Mouse (Mus musculus): ENCODE measurements at regions not wholly inside any gene's neighbourhood (a gene's known extent, or its start where the extent isn't known, plus 50 kb on each side); places are given as distances from the start of the nearest gene placed in this dataset.

DNA sequence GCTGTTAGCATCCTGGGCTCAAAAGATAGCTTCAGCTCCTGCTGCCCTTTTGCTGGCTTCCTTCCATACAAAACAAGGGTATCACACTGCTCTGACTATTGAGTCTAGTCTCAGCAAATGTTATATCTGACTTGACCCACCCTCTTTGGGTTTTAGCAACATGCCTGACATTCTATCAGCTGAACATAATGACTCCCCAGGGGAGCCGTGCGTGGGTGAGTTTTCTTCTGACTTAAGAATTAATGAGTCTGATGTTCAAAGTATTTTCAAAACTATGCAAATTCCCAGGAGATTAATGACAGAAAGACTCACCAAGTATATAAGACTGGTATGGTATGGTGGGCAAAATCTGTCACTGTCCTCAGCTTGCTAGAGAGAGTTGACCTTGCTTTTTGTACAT is 159.0 kb downstream of the Pmp22 start:
- in situ Hi-C loops (cut with MboI, MseI) = no loop called here

DNA sequence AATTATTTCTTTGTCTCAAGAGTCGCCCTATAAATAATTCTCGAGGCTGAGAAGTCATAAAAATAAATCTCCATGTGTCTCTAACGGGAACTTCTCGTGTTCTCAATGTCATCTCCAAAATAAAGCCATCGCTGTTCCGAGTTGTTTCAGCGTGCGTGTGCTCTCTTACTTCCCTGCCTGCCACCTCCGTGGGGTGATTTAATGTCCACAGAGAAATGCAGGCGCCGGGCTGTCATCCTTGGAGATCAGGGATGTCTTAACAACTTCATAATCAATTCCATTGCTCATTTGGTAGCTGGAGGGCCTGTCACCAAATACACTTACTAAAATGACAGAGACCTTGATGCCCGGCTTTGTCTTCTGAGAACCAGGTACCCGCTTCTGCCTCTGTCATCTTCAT is 161.8 kb downstream of the Pmp22 start:
- in situ Hi-C loops (cut with MboI, MseI) = no loop called here

DNA sequence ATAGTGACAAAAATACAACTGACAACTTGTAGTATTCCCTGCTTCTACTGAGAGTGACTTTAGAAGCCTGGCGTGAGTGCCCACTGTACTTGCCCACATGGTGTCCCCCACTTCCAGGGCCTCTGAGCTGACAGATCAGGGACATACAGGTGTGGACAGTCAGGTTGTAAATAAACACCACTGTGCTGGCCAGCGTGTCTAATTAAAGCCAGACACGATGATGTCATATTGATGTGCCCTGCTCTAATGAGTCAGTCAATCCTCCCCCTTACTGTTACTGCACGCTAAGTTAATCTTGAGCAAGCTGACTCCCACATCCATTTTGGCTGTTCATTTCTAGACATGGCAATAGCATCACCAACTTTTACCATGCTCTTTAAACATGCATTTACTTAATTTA is 164.7 kb downstream of the Pmp22 start:
- in situ Hi-C loops (cut with MboI, MseI) = no loop called here

- in situ Hi-C loops (cut with MboI, MseI) = no loop called here
Observed at GRCm38 (mm10) chr11:63294476-63294875, 165.7 kb downstream of the Pmp22 start.

GRCm38 (mm10) chr11:63296476-63296875 is 167.7 kb downstream of the Pmp22 start:
- in situ Hi-C loops (cut with MboI, MseI) = no loop called here

DNA sequence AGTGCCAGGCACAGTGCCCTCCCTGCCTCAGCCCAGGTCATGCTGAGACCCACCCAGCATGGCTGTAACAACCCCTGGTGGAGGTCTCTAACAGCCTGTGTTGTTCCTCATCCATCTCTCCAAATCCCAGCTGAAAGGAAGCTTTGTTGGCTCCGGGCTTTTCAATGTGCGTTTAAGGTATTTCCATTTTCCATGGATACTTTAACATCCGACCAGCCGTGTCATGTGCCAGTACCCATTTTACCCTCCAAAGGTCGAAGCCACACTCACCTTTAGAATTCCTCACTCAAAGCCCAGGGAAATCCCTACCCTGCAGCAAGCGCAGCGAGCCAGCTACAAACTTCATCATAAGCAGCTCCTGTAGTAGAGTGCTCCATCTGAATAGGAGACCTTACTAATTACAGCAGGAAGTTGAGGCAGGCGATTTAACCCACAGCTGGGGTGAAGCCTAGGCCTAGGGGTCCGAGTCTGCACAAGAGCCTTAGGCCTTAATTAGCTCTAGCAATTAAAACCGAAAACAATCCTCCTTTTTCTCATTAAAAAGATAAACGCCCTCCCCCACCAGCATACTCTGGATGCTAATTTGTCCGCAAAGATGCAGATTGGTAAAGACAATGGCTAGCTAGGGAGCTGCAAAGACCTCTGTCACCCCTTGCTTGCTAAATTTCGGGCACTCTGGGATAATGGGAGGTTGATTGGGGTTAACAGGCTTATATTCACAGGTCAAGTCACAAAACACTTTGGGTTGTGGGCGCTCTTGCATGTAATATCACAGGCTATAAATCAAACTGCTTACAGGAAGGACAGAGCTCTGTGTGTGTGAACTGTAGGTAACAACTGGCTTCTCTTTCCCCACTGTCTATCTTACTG is 171.2 kb downstream of the Pmp22 start:
- in situ Hi-C loops (cut with MboI, MseI) = no loop called here

DNA sequence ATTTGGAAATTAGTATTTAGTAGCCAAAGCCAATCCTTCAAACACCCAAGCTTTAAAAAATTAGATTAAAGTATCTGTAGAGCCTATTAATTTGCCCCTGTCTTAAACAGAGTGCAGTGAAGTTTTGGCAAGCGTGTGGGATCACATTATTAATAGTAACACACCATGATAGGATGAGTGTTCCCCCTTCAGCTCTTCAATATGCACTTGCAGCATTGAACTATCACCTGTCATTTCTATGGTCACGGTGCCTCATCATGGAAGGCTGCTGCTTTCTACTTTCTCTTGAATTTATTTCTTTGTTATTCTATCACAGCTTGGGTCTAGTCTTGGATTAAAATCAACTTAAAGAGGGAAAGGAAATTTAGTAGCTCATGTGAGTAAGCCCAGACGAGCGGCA is 196.4 kb downstream of the Pmp22 start:
- in situ Hi-C loops (cut with MboI, MseI) = no loop called here

- in situ Hi-C loops (cut with MboI, MseI) = no loop called here
Observed at GRCm38 (mm10) chr11:63326864-63327263, 198.1 kb downstream of the Pmp22 start.

DNA sequence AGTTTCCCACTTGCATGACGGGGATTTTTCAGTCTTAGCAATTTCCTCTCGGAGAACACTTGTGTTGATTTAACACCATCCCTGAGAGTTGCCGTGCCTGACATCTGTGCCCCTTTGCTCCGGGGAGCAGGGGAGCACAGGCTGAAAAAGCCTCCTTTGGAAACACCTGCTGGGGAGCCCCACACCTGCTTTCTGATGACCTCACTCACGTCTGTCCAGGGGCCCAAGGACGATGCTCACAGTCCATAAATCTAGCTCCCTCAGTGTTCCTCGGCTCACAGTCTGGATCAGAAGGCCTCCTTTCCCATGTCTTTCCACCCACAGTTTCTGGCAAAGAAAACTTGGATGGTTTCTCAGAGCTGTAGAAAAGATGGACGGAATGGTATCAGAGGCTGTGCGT is 208.7 kb downstream of the Pmp22 start:
- in situ Hi-C loops (cut with MboI, MseI) = no loop called here

DNA sequence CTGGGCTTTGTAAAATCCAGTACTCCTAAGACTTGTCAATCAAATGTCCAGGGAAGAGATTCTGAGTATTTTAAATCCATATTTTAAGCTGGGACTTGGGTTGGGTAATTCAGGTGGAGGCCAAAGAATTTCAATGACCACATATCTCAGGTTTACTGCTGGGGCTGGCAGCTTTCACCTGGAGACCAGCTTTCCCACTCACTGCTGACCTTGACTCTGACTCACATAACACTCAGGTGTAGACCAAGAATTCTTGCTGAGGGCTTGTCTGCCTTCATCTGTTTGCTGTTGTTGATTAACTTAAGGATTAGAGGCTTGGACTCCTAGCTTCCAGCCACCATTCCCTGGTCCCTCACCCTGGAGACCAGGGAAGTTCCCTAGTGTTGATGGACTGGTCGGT is 209.5 kb downstream of the Pmp22 start:
- in situ Hi-C loops (cut with MboI, MseI) = no loop called here

- in situ Hi-C loops (cut with MboI, MseI) = no loop called here
Observed at GRCm38 (mm10) chr11:63345653-63346052, 216.9 kb downstream of the Pmp22 start.

DNA sequence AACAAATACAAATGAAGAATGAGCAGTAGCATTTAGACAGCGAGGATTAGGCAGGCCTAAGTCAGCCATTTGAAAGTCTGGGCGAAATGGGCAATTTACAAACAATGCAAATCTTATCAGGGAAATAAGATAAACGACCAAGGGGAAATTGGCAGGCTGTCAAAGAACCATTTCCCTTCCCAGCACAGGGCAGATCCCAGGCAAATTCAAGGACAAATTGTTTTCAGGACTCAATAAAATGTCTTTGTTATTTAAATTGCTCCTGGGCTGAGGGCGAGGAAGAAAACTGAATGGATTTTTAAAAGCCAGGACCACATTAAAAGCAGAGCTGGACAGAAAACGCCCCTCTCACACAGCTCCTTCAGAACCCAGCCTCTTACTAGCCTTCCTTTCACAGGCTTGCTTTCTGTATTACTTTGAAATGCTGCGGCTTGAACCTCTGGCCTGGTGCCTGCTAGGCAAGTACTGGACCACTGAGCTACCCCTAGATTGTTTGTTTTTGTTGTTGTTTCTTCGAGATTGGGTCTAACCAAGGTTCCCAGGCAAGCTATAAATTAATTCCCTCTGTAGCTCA is 221.4 kb downstream of the Pmp22 start:
- in situ Hi-C loops (cut with MboI, MseI) = no loop called here

DNA sequence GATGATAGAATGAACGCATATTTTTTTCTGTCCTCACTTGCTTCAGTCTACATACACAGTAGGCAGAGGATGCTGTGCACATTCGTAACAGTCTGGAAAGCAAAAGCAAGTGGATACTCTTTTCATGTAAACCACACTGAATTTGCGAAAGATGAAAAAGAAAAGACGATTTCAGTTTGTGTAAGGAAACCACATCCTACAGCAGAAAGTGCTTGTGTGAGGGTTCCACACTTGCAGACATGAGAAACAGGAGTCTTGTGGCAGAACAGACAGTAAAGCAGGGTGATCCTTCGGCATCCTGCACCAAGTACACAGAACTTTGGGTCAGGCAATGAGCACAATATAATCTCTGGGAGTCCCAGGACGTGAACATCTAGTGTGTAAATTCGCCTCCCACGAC is 223.2 kb downstream of the Pmp22 start:
- in situ Hi-C loops (cut with MboI, MseI) = no loop called here

GRCm38 (mm10) chr11:63352990-63353389 is 224.2 kb downstream of the Pmp22 start:
- in situ Hi-C loops (cut with MboI, MseI) = no loop called here

DNA sequence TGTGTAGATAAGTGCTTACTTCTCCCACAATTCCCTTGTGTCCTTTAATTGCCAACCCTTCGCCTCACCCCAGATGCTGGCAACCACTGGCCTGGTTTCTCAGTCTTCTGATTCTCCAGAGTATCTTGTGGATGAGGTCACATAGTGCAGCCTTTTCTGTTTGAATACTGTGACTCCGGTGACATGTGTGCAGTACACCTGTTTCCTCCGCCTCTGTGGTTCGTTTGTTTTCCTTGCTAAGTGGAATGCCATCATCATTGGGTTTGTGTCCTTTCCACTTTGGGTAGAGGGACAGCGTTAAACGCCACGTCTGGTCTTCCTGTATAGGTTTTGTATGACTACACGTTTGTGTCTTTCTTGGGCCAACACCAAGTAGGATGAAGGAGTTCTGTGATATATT is 224.9 kb downstream of the Pmp22 start:
- in situ Hi-C loops (cut with MboI, MseI) = no loop called here

DNA sequence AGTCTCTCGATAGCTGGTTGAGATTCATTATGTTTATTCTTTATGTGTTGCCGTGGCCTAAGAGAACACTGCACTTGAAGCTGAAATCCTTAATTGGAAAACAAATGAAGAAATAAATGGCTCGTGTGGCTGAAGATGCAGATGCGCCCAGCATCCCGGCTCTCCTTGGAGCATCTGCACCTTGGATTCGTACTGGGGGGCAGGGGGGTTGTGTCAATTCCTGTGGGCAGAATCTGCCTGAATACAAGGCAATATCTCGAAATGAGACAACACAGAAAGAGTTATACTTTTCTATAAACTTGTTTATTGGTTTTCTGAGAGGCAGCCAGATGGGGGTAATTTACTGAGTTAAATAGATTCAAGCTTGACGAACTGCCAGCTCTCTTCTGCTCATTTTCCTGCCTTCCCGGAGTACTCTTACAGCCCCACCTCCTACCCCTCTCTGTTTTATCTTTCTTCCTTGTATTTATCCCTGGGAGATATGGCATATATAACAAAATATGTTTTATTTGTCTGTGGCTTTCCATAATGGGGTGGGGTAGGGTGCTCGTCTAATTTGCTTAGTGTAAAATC is 229.1 kb downstream of the Pmp22 start:
- in situ Hi-C loops (cut with MboI, MseI) = no loop called here

DNA sequence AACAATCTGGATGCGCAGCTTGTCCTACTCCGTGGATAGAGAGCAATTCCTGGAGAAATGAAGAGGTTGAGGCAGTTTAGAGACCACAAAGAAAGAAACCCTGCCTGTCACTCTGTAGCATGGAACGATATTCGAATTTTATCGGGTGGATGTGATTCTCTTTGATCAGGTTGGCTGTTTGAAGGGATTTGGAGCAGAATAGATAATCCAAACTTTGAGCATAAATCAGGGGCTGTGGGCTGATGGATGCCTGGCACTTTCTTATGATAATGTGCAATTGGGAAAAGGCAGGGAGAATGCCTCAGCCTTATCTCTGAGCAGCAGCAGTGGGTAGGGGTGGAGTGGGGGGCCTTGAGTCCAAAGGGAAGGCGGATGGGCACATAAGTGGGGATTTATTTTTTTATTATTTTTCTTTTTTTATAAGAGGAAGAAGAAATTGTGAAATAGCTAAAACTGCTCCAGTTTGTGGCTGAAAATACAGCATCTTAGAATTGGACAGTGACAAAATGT is 239.0 kb downstream of the Pmp22 start:
- in situ Hi-C loops (cut with MboI, MseI) = no loop called here

DNA sequence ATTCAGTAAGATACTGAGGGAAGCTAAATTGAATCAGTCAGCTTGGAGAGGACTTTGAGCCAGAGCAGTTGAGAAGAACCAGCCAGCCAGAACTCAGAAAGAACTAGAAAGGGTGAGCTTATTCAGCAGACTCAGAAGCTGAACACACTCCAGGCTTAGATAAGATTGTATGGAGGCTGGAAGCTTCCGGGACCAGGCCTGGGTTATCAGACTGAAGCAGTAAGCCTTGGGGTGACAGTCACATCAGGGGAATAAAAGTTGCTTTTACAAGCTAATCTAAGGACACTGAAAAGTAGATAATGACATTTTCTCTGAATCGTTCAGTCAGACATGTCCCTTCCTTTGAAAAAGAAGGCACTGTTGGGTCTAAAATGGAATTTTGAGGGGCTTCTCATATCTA is 240.7 kb downstream of the Pmp22 start:
- in situ Hi-C loops (cut with MboI, MseI) = no loop called here

DNA sequence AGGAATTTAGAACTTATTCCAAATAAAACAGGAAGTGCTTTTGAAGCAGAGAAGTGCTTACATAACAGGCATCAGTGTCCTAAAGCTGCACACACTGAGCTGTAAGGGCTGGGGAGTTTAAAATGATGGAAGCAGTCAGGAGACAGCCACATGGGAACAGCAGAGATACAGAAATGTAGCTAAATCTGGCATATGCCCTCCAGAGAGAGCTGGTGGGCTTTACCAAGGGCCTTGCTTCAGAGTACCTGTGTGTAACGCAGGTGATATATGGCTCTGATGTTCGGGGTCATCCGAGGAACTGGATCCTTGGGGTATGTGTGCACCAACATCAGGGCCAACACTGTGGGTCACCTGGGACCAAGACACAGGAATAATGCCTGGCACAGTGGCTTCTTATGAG is 247.5 kb downstream of the Pmp22 start:
- in situ Hi-C loops (cut with MboI, MseI) = no loop called here

DNA sequence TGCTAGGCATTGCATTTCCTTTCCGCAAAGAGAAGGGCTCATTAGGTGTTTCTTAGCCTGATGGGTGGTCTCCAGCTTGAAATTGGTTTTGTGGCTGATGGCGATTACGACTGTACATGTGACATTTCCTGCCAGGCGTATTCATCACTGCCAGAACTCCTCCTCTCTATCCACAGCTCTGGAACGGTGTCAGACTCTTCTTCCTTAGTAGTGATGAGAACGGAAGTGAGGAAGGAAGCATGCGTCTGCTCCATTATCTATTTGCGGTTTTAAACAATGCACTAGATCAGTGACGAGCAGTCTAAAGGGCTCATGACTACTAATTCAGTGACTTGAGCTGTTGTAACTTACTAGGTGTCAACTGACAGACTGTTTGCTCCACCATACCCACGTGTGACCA is 248.2 kb downstream of the Pmp22 start:
- in situ Hi-C loops (cut with MboI, MseI) = no loop called here

DNA sequence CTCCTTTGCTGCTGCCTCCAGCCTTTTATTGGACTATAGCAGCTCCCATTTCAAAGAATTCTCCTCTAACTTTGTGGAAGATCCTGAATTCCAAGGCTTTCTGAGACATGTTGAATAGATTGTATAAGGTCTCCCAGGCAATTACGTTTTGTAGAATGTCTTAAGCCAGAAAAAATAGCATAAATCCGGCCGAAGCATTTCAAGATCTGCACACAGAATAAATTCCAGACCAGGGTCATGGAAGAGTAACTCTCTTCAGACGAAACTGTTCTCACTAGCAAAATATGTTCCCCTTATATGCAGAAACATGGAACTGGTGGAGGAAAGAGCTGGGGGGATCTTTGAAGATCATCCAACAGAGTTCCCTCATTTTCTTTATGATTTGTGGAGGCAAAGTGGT is 259.5 kb downstream of the Pmp22 start:
- in situ Hi-C loops (cut with MboI, MseI) = no loop called here

DNA sequence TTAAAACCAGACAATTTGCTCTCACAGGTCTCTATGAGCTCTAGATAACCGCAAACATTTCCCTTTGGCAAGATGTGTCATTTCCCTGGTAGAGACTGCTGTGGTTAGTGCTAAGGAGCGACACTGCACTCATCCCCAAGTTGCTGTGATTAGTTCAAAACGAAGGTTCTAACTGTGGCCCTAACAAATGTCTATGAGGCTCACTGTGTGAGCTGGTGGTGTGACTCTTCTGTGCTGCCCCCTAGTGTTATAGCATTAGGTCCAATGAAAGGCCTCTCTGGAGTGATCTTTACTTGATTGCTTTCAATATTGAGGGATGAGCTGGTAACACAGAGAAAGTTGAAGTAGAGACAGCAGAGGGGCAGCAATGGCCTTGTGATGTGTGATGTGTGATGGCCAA is 262.7 kb downstream of the Pmp22 start:
- in situ Hi-C loops (cut with MboI, MseI) = no loop called here

GRCm38 (mm10) chr11:63392378-63392777 is 263.6 kb downstream of the Pmp22 start:
- in situ Hi-C loops (cut with MboI, MseI) = no loop called here

Measured in regulatory T cell (primary cell).